In genomic region chr3:75551248-75551647, GRCm38 (mm10) we compare ENCODE assay signal across 17 mouse cellular contexts.
"Had no signal": no experiment of that assay in that cellular context is flagged by ENCODE, and none has a peak within 500 bp of the region (broad histone marks: within the 10 kb centered on the region; RNA-seq: fewer than 3 reads in every experiment).

No protein-coding gene starts in this region.

- H3K27ac ChIP-seq: lung, embryonic 15.5 days; macrophage; midbrain, embryonic 13.5 days; midbrain, embryonic 15.5 days; neural tube, embryonic 12.5 days; stomach, embryonic 15.5 days; stomach, postnatal 0 days had no signal

- H3K36me3 ChIP-seq: lung, embryonic 15.5 days; midbrain, embryonic 13.5 days; midbrain, embryonic 15.5 days; neural tube, embryonic 12.5 days; stomach, embryonic 15.5 days had no signal

- H3K9me3 ChIP-seq: lung, embryonic 15.5 days; megakaryocyte, embryonic 14.5 days; midbrain, embryonic 13.5 days; midbrain, embryonic 15.5 days; neural tube, embryonic 12.5 days; stomach, embryonic 15.5 days had no signal

- ATAC-seq: lung, postnatal 0 days; midbrain, embryonic 13.5 days; midbrain, embryonic 15.5 days had no signal

- H3K4me2 ChIP-seq: lung, embryonic 15.5 days; midbrain, embryonic 11.5 days; midbrain, embryonic 13.5 days; midbrain, embryonic 15.5 days; neural tube, embryonic 12.5 days; stomach, embryonic 15.5 days had no signal

- H3K4me3 ChIP-seq: lung, embryonic 15.5 days; midbrain, embryonic 13.5 days; midbrain, embryonic 15.5 days; neural tube, embryonic 12.5 days; stomach, embryonic 15.5 days had no signal

- DNase-seq: lung, adult 2 months; lung, postnatal 14 days; lung, postnatal 36 days; right cerebral cortex, postnatal 14 days; thymus, adult 2 months; thymus, postnatal 25 days; thymus, postnatal 4 days had no signal

- H3K9ac ChIP-seq: lung, embryonic 15.5 days; midbrain, embryonic 13.5 days; midbrain, embryonic 15.5 days; neural tube, embryonic 12.5 days; stomach, embryonic 15.5 days had no signal

- H3K27me3 ChIP-seq: lung, embryonic 15.5 days; megakaryocyte, embryonic 14.5 days; midbrain, embryonic 13.5 days; midbrain, embryonic 15.5 days; neural tube, embryonic 12.5 days; stomach, embryonic 15.5 days had no signal
